Mouse (Mus musculus) liver, adult 2 months (tissue): Measurements from ENCODE around the gene Shc3.

Experiments
- CTCF ChIP-seq: fragments of 200-500 bp; IDR thresholded peaks from 2 replicates; pipeline ENCODE4 v1.5.1; 2011; ENCODE audit warnings: low read depth, low read length, control low read depth
- POLR2A ChIP-seq: fragments of 200-500 bp; IDR thresholded peaks from 2 replicates; pipeline ENCODE4 v1.6.1; 2011; ENCODE audit warnings: low read length, control low read depth; ENCODE audit not compliant: insufficient read depth; ENCODE audit errors: extremely low read depth

DNA sequence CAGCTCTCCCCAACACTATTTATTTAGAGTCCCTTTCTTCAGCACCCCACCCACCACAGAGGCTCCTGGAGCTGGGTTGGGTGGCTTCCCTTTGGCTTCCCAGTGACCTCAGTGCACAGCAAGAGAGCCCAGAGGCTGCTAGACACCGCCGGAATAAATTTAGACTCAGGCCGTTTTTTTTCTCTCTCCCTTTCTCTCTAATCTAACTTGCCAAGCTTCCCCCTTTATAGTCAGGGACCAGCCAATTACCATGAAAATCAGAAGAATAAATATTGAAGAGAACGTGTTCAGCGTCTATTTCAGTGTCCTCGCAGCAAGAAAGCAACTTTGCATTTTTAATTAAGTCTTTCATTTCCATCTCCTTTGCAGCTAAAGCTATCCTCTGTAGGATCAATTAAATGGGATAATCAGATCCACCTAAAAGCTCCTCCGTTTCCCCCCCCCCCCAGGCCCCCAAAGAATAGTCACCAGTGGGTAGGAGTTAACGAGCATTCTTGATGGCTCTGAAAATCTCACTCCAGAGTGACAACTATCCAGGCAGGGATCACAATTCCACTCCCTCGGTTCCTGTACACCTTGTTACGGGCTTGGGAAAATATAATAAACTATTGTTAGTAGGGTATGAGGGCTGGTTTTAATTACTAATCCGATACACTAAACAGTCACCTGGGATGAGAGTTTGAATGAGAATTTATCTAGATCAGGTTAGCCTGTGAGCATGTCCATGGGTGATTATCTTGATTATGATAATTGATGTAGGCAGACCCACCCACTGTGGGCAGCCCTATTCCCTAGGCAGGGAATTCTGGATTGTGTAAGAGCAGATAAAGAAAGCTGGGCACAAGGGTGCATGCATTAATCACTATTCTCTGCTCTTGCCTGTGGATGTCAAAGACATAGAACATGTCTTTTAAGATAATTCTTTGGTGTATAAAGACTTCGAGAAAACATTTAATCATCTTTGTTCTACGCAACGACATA is 131.8 kb downstream of the Shc3 start:
- TF ChIP-seq POLR2A (no peak), CTCF (no peak)
